Comparison of ENCODE assay signal across 13 mouse cellular contexts in the genomic region with DNA sequence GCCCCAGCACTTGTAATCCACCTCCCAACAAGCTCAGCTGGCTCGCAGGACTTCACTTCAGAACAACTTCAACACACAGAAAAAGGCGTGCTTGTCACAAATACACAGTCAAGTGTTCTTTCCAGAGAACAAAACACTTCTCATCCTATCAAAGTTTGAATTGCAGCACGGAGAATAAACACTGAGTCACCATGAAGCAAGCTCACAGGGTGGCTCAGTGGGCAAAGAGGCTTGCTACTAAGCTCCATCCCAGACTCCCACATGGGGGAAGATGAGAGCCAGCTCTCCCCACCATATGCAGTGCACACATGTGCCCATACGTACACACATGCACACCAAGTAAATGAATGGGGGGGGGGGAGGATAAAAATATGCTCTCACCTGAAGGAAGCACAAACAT. TPM values are rescaled to one million over a fixed set of nuclear protein-coding genes. Genes with fewer than 3 reads are reported as not detected.
DNase-seq lines count a peak whose midpoint lies in the region; ATAC-seq lines count a peak whose summit lies in the region.
"Had no signal": no experiment of that assay in that cellular context is flagged by ENCODE, and none has a peak within 500 bp of the region (broad histone marks: within the 10 kb centered on the region; RNA-seq: fewer than 3 reads in every experiment).

No protein-coding gene starts in this region.

- peaks cover 27% of the 10 kb centered on the region for H3K4me1 ChIP-seq in forebrain, embryonic 10.5 days
- H3K4me1 ChIP-seq in forebrain, embryonic 16.5 days (replicated peaks; ENCODE audit: control insufficient read depth, insufficient read depth, low read length), result peaks cover 10% of the 10 kb centered on the region
- peaks cover 31% of the 10 kb centered on the region for H3K4me1 ChIP-seq in hindbrain, embryonic 13.5 days (replicated peaks)
- H3K4me1 ChIP-seq in hindbrain, embryonic 16.5 days (ENCODE audit: control insufficient read depth, insufficient read depth, low read depth, low read length), result peaks cover 7% of the 10 kb centered on the region

- ATAC-seq in forebrain, embryonic 16.5 days, result no peak
- ATAC-seq in hindbrain, embryonic 13.5 days (ENCODE audit: low FRiP score), result peak; percentile 51; the same call in 1 of the 2 replicates
- no peak for ATAC-seq in hindbrain, embryonic 16.5 days

- 51% methylated on average over 4 of the region's 4 CpGs for WGBS in forebrain, embryonic 10.5 days
- WGBS in forebrain, embryonic 16.5 days, result 22% methylated on average over 4 of the region's 4 CpGs
- 55% methylated on average over 4 of the region's 4 CpGs for WGBS in hindbrain, embryonic 13.5 days
- WGBS in hindbrain, embryonic 16.5 days, result 49% methylated on average over 4 of the region's 4 CpGs

- H3K9ac ChIP-seq in forebrain, embryonic 16.5 days (replicated peaks; ENCODE audit: low read depth, low read length), result no peak overlapping the region
- H3K9ac ChIP-seq in hindbrain, embryonic 13.5 days, result no peak overlapping the region
- H3K9ac ChIP-seq in hindbrain, embryonic 16.5 days (ENCODE audit: low read depth, low read length), result no peak overlapping the region

- H3K36me3 ChIP-seq in forebrain, embryonic 10.5 days (replicated peaks), result no peaks in the 10 kb centered on the region
- H3K36me3 ChIP-seq in forebrain, embryonic 16.5 days (ENCODE audit: control insufficient read depth, insufficient read depth), result no peaks in the 10 kb centered on the region
- no peaks in the 10 kb centered on the region for H3K36me3 ChIP-seq in hindbrain, embryonic 13.5 days
- H3K36me3 ChIP-seq in hindbrain, embryonic 16.5 days (ENCODE audit: control insufficient read depth, insufficient read depth, low read length), result no peaks in the 10 kb centered on the region

- no peak overlapping the region for H3K4me3 ChIP-seq in forebrain, embryonic 10.5 days
- H3K4me3 ChIP-seq in forebrain, embryonic 16.5 days (replicated peaks; ENCODE audit: low read length), result no peak overlapping the region
- no peak overlapping the region for H3K4me3 ChIP-seq in hindbrain, embryonic 13.5 days
- H3K4me3 ChIP-seq in hindbrain, embryonic 16.5 days (ENCODE audit: low read length), result no peak overlapping the region

- H3K4me2 ChIP-seq in forebrain, embryonic 16.5 days (ENCODE audit: low read length), result no peak overlapping the region
- no peak overlapping the region for H3K4me2 ChIP-seq in hindbrain, embryonic 13.5 days
- H3K4me2 ChIP-seq in hindbrain, embryonic 16.5 days (ENCODE audit: low read length), result no peak overlapping the region

- H3K9me3 ChIP-seq in forebrain, embryonic 10.5 days, result no peaks in the 10 kb centered on the region
- no peaks in the 10 kb centered on the region for H3K9me3 ChIP-seq in forebrain, embryonic 16.5 days (ENCODE audit: control insufficient read depth, low read length)
- no peaks in the 10 kb centered on the region for H3K9me3 ChIP-seq in hindbrain, embryonic 13.5 days
- H3K9me3 ChIP-seq in hindbrain, embryonic 16.5 days (ENCODE audit: control insufficient read depth, low read length), result no peaks in the 10 kb centered on the region

- H3K27ac ChIP-seq in forebrain, embryonic 10.5 days, result peak overlapping the region; percentile 51
- H3K27ac ChIP-seq in forebrain, embryonic 16.5 days (ENCODE audit: low read length), result no peak overlapping the region
- no peak overlapping the region for H3K27ac ChIP-seq in hindbrain, embryonic 13.5 days
- H3K27ac ChIP-seq in hindbrain, embryonic 16.5 days (ENCODE audit: low read depth, low read length), result no peak overlapping the region

- H3K27me3 ChIP-seq in forebrain, embryonic 10.5 days (ENCODE audit: poor library complexity, severe bottlenecking), result no peaks in the 10 kb centered on the region
- H3K27me3 ChIP-seq in forebrain, embryonic 16.5 days (replicated peaks; ENCODE audit: control insufficient read depth, insufficient read depth, low read length), result no peaks in the 10 kb centered on the region
- H3K27me3 ChIP-seq in hindbrain, embryonic 13.5 days, result no peaks in the 10 kb centered on the region
- H3K27me3 ChIP-seq in hindbrain, embryonic 16.5 days (replicated peaks; ENCODE audit: control insufficient read depth, insufficient read depth, low read length), result no peaks in the 10 kb centered on the region

- DNase-seq in forebrain, embryonic 10.5 days (ENCODE audit: extremely low spot score, low spot score), result no peak
- DNase-seq in brain, adult 2 months (ENCODE audit: low read depth, low spot score), result peak; percentile 67
- DNase-seq in lung, postnatal 36 days, result peak; percentile 79
- no peak for DNase-seq in urinary bladder, adult 2 months (ENCODE audit: low spot score)
- DNase-seq in ovary, postnatal 14 days (ENCODE audit: low spot score), result no peak
- DNase-seq: adrenal gland, postnatal 25 days; cerebellum, adult 11 months; kidney, postnatal 14 days; layer of hippocampus, postnatal 36 days had no signal

RNA-seq across cellular contexts. Expression of a gene that starts 8.9 kb away (rescaled TPM):
- polyA plus RNA-seq in forebrain, embryonic 10.5 days (2016; fragmentation: Nextera tagmentation; extraction: Ambion mirVana), result 7.5 and 8.5 TPM in 2 replicates
- polyA plus RNA-seq in forebrain, embryonic 16.5 days (2015; fragmentation: Nextera tagmentation; extraction: Ambion mirVana), result 9.1 and 9.4 TPM in 2 replicates
- polyA plus RNA-seq in hindbrain, embryonic 13.5 days (2015; fragmentation: Nextera tagmentation; extraction: Ambion mirVana), result 7.5 and 8.6 TPM in 2 replicates
- polyA plus RNA-seq in hindbrain, embryonic 16.5 days (2015; fragmentation: Nextera tagmentation; extraction: Ambion mirVana), result 14.9 and 15.6 TPM in 2 replicates
- polyA plus RNA-seq in urinary bladder, adult 2 months (2012; rRNA removed), result 76.3 and 90.8 TPM in 2 replicates

RNA-seq across cellular contexts. Expression of a gene that starts 39.3 kb away (rescaled TPM):
- 0.05 and 0.10 TPM in 2 replicates for polyA plus RNA-seq in forebrain, embryonic 10.5 days (2016; fragmentation: Nextera tagmentation; extraction: Ambion mirVana)
- 0.24 and 0.48 TPM in 2 replicates for polyA plus RNA-seq in forebrain, embryonic 16.5 days (2015; fragmentation: Nextera tagmentation; extraction: Ambion mirVana)
- polyA plus RNA-seq in hindbrain, embryonic 13.5 days (2015; fragmentation: Nextera tagmentation; extraction: Ambion mirVana), result 0.13 and 0.30 TPM in 2 replicates
- 0.27 and 0.40 TPM in 2 replicates for polyA plus RNA-seq in hindbrain, embryonic 16.5 days (2015; fragmentation: Nextera tagmentation; extraction: Ambion mirVana)
- polyA plus RNA-seq in urinary bladder, adult 2 months (2012; rRNA removed), result not detected in 2 replicates
- polyA plus RNA-seq: limb, embryonic 14.5 days had no signal

Comparison
In these comparisons a context has a peak if more than half of its experiments do, and no peak if none do; other contexts are left out.
1. DNase-seq: peak in brain, adult 2 months (single experiment) and lung, postnatal 36 days (single experiment); none in forebrain, embryonic 10.5 days (single experiment), urinary bladder, adult 2 months (single experiment) and ovary, postnatal 14 days (single experiment).